Comparison of ENCODE assay signal across 15 mouse cellular contexts in the genomic region with DNA sequence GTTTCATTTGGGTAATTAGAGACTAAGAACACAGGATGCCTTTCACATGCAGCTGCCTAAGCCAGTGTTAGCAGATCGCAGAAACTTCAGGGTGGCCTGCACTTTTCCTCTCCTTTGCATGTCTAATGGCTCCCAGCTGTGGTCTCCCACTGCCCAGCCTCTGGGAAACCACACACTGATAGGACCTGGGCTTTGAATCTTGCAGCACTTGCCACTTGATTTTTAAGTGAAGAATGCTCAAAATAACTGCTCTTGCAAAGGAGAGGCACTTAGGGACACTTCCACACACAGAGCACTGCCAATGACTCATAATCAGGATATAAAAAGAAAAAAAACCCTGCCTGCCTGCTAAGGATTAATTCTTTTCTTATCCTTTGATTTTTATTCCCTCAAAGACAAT.
A peak's percentile ranks its signal among the peaks of the same experiment; 100 is the strongest.
DNase-seq lines count a peak whose midpoint lies in the region; ATAC-seq lines count a peak whose summit lies in the region.
"Had no signal": no experiment of that assay in that cellular context is flagged by ENCODE, and none has a peak within 500 bp of the region (broad histone marks: within the 10 kb centered on the region; RNA-seq: fewer than 3 reads in every experiment).

No protein-coding gene starts in this region.

- 37% methylated on average over 1 of the region's 1 CpGs for WGBS in forebrain, embryonic 13.5 days
- WGBS in forebrain, embryonic 12.5 days, result 41% methylated on average over 1 of the region's 1 CpGs
- WGBS in lung, embryonic 15.5 days, result 39% methylated on average over 1 of the region's 1 CpGs

- no peak overlapping the region for H3K4me3 ChIP-seq in forebrain, embryonic 13.5 days
- no peak overlapping the region for H3K4me3 ChIP-seq in forebrain, embryonic 12.5 days (replicated peaks)
- no peak overlapping the region for H3K4me3 ChIP-seq in lung, embryonic 15.5 days
- H3K4me3 ChIP-seq: kidney, embryonic 15.5 days; midbrain, embryonic 15.5 days; stomach, embryonic 15.5 days had no signal

- no peak overlapping the region for H3K9ac ChIP-seq in forebrain, embryonic 13.5 days
- no peak overlapping the region for H3K9ac ChIP-seq in forebrain, embryonic 12.5 days
- H3K9ac ChIP-seq in lung, embryonic 15.5 days, result no peak overlapping the region
- H3K9ac ChIP-seq: kidney, embryonic 15.5 days; midbrain, embryonic 15.5 days; stomach, embryonic 15.5 days had no signal

- H3K4me1 ChIP-seq in forebrain, embryonic 13.5 days, result no peaks in the 10 kb centered on the region
- H3K4me1 ChIP-seq in forebrain, embryonic 12.5 days, result no peaks in the 10 kb centered on the region
- peaks cover 4% of the 10 kb centered on the region; the same call in 1 of the 2 replicates for H3K4me1 ChIP-seq in lung, embryonic 15.5 days
- H3K4me1 ChIP-seq: kidney, embryonic 15.5 days; midbrain, embryonic 15.5 days had no signal

- no peaks in the 10 kb centered on the region for H3K36me3 ChIP-seq in forebrain, embryonic 13.5 days (ENCODE audit: poor library complexity, severe bottlenecking)
- no peaks in the 10 kb centered on the region for H3K36me3 ChIP-seq in forebrain, embryonic 12.5 days (replicated peaks)
- H3K36me3 ChIP-seq in lung, embryonic 15.5 days, result no peaks in the 10 kb centered on the region
- H3K36me3 ChIP-seq: kidney, embryonic 15.5 days; midbrain, embryonic 15.5 days; stomach, embryonic 15.5 days had no signal

- no peak overlapping the region for H3K27ac ChIP-seq in forebrain, embryonic 13.5 days
- no peak overlapping the region for H3K27ac ChIP-seq in forebrain, embryonic 12.5 days
- peak overlapping the region; percentile 53 for H3K27ac ChIP-seq in lung, embryonic 15.5 days
- H3K27ac ChIP-seq: kidney, embryonic 15.5 days; midbrain, embryonic 15.5 days; stomach, embryonic 15.5 days had no signal

- H3K27me3 ChIP-seq in forebrain, embryonic 13.5 days, result no peaks in the 10 kb centered on the region
- no peaks in the 10 kb centered on the region for H3K27me3 ChIP-seq in forebrain, embryonic 12.5 days
- H3K27me3 ChIP-seq in lung, embryonic 15.5 days, result no peaks in the 10 kb centered on the region
- H3K27me3 ChIP-seq: kidney, embryonic 15.5 days; midbrain, embryonic 15.5 days; stomach, embryonic 15.5 days had no signal

- no peaks in the 10 kb centered on the region for H3K9me3 ChIP-seq in forebrain, embryonic 13.5 days (replicated peaks)
- no peaks in the 10 kb centered on the region for H3K9me3 ChIP-seq in forebrain, embryonic 12.5 days
- H3K9me3 ChIP-seq in lung, embryonic 15.5 days, result no peaks in the 10 kb centered on the region
- H3K9me3 ChIP-seq: kidney, embryonic 15.5 days; midbrain, embryonic 15.5 days; stomach, embryonic 15.5 days had no signal

- no peak overlapping the region for H3K4me2 ChIP-seq in forebrain, embryonic 13.5 days
- no peak overlapping the region for H3K4me2 ChIP-seq in forebrain, embryonic 12.5 days
- H3K4me2 ChIP-seq in lung, embryonic 15.5 days, result no peak overlapping the region
- H3K4me2 ChIP-seq: kidney, embryonic 15.5 days; liver, embryonic 11.5 days; midbrain, embryonic 15.5 days; stomach, embryonic 15.5 days had no signal

- DNase-seq in lung, adult 18-20 months, result no peak
- peak; percentile 32 to 46 for DNase-seq in left cerebral cortex, adult 9 months (ENCODE audit: low spot score in 2 of 2)
- DNase-seq in right cerebral cortex, postnatal 25 days, result peak; percentile 19
- DNase-seq in urinary bladder, postnatal 10 days (ENCODE audit: low spot score), result no peak
- DNase-seq: cerebellum, postnatal 36 days; gastrocnemius, postnatal 10 days; heart, postnatal 14 days had no signal

- peak; percentile 53; the same call in 1 of the 2 replicates for ATAC-seq in forebrain, embryonic 13.5 days
- no peak for ATAC-seq in forebrain, embryonic 12.5 days (ENCODE audit: low FRiP score)
- peak; percentile 52; the same call in 1 of the 2 replicates for ATAC-seq in lung, embryonic 15.5 days (ENCODE audit: borderline replicate concordance, extremely low read depth, low FRiP score, low TSS enrichment)
- ATAC-seq in erythroid progenitor cell, adult 5-6 weeks (replicated peaks; ENCODE audit: low FRiP score, poor library complexity, severe bottlenecking), result no peak
- ATAC-seq: midbrain, embryonic 15.5 days had no signal

Comparison
In these comparisons a context has a peak if more than half of its experiments do, and no peak if none do; other contexts are left out.
1. ATAC-seq: peak in forebrain, embryonic 13.5 days (single experiment) and lung, embryonic 15.5 days (single experiment); none in forebrain, embryonic 12.5 days (single experiment) and erythroid progenitor cell, adult 5-6 weeks (single experiment).
2. DNase-seq: peak in left cerebral cortex, adult 9 months (2 of 2) and right cerebral cortex, postnatal 25 days (single experiment); none in lung, adult 18-20 months (0 of 2) and urinary bladder, postnatal 10 days (single experiment).